Mouse (Mus musculus) hindbrain, embryonic 11.5 days (tissue): Measurements from ENCODE around the gene Cilp2. TPM values are rescaled to one million over a fixed set of nuclear protein-coding genes. Genes with fewer than 3 reads are reported as not detected.
A peak's percentile ranks its signal among the peaks of the same experiment; 100 is the strongest.

Experiments
- ATAC-seq: fragments of 200-750 bp; cut with Nextera tagmentation; 2 replicates; pipeline ENCODE4 v1.8.0; 2017; ENCODE audit warnings: mild to moderate bottlenecking, moderate TSS enrichment, moderate library complexity; ENCODE audit not compliant: low FRiP score
- DNase-seq: peaks from one replicate; pipeline ENCODE4 v3.0.0-alpha.2; 2015; ENCODE audit warnings: low spot score
- H3K27ac ChIP-seq: fragments of 300-500 bp; sonication (generic); 2 replicates; pipeline ENCODE4 v1.5.1; 2014; ENCODE audit warnings: mild to moderate bottlenecking, low read depth, low read length
- H3K27me3 ChIP-seq: fragments of 300-500 bp; sonication (generic); 2 replicates; pipeline ENCODE4 v1.6.1; 2014; ENCODE audit warnings: mild to moderate bottlenecking, low read length, moderate library complexity, mixed read lengths; ENCODE audit not compliant: control insufficient read depth, insufficient read depth
- H3K36me3 ChIP-seq: fragments of 300-500 bp; sonication (generic); 2 replicates; pipeline ENCODE4 v1.6.1; 2014; ENCODE audit warnings: mild to moderate bottlenecking, low read length, moderate library complexity, mixed read lengths; ENCODE audit not compliant: control insufficient read depth, insufficient read depth
- H3K4me1 ChIP-seq: fragments of 300-500 bp; sonication (generic); replicated peaks from 2 replicates; pipeline ENCODE4 v1.6.1; 2014; ENCODE audit warnings: low read length, mixed read lengths; ENCODE audit not compliant: control insufficient read depth, insufficient read depth
- H3K4me2 ChIP-seq: fragments of 300-500 bp; sonication (generic); replicated peaks from 2 replicates; pipeline ENCODE4 v1.6.1; 2014; ENCODE audit warnings: mild to moderate bottlenecking, low read depth, low read length
- H3K4me3 ChIP-seq: fragments of 300-500 bp; sonication (generic); 2 replicates; pipeline ENCODE4 v1.5.1; 2014; ENCODE audit warnings: low read depth, low read length
- H3K9ac ChIP-seq: fragments of 300-500 bp; sonication (generic); 2 replicates; pipeline ENCODE4 v1.6.1; 2014; ENCODE audit warnings: low read depth, low read length
- H3K9me3 ChIP-seq: fragments of 300-500 bp; sonication (generic); 2 replicates; pipeline ENCODE4 v1.6.1; 2016; ENCODE audit warnings: low read length; ENCODE audit not compliant: control insufficient read depth
- whole genome bisulfite sequencing: fragments of 180-500 bp; shearing (Covaris S2); extraction: QIAGEN DNeasy Blood & Tissue Kit; methylation state at CpG from one replicate; pipeline ENCODE4 v1.1.7; 2014; 5-methylcytosine and 5-hydroxymethylcytosine counted together
- polyA plus RNA-seq: library from polyadenylated mRNA; unstranded; fragments of >200 nt; fragmentation: Nextera tagmentation; extraction: Ambion mirVana; gene quantifications from 2 replicates; pipeline ENCODE4 v1.2.1, GENCODE M21; 2014

The Cilp2 gene
- polyA plus RNA-seq, 1 experiment from 2014 or later, result 0.73 TPM

GRCm38 (mm10) chr8:69919876-69920662 is 32.6 kb upstream of the Cilp2 start:
- Histone ChIP-seq H3K4me3 (no peak overlapping the region; the same call in 1 of the 2 replicates), H3K4me1 (no peaks in the 10 kb centered on the region), H3K27ac (peak overlapping the region; percentile 51; the same call in 1 of the 2 replicates), H3K4me2 (no peak overlapping the region), H3K9me3 (no peaks in the 10 kb centered on the region), H3K36me3 (no peaks in the 10 kb centered on the region), H3K27me3 (no peaks in the 10 kb centered on the region), H3K9ac (no peak overlapping the region)
- ATAC-seq (peak; percentile 76), DNase-seq (peak; percentile 80)
- WGBS, result 48% methylated on average over 11 of the region's 11 CpGs

GRCm38 (mm10) chr8:69919010-69919409 is 31.5 kb upstream of the Cilp2 start:
- no peak overlapping the region for H3K4me3 ChIP-seq
- ATAC-seq, result peak; percentile 36
- no peaks in the 10 kb centered on the region for H3K9me3 ChIP-seq
- no peak overlapping the region for H3K27ac ChIP-seq
- DNase-seq, result peak; percentile 85
- no peak overlapping the region for H3K4me2 ChIP-seq
- no peak overlapping the region for H3K9ac ChIP-seq
- H3K27me3 ChIP-seq, result no peaks in the 10 kb centered on the region
- peaks cover 8% of the 10 kb centered on the region; the same call in 1 of the 2 replicates for H3K36me3 ChIP-seq
- H3K4me1 ChIP-seq, result no peaks in the 10 kb centered on the region
- WGBS, result 85% methylated on average over 1 of the region's 1 CpGs

GRCm38 (mm10) chr8:69918506-69918905 is 31.0 kb upstream of the Cilp2 start:
- ATAC-seq (0 out of 2 replicates have a peak, but pooled peaks have one; percentile 1), DNase-seq (no peak)
- H3K27me3 ChIP-seq, result no peaks in the 10 kb centered on the region
- no peak overlapping the region for H3K4me2 ChIP-seq
- H3K4me3 ChIP-seq, result no peak overlapping the region
- no peaks in the 10 kb centered on the region for H3K9me3 ChIP-seq
- H3K9ac ChIP-seq, result no peak overlapping the region
- H3K27ac ChIP-seq, result no peak overlapping the region
- no peaks in the 10 kb centered on the region for H3K4me1 ChIP-seq
- H3K36me3 ChIP-seq, result peaks cover 9% of the 10 kb centered on the region; the same call in 1 of the 2 replicates

GRCm38 (mm10) chr8:69915748-69916147 is 28.3 kb upstream of the Cilp2 start:
- no peaks in the 10 kb centered on the region for H3K9me3 ChIP-seq
- no peak overlapping the region for H3K4me2 ChIP-seq
- no peaks in the 10 kb centered on the region for H3K27me3 ChIP-seq
- DNase-seq (peak; percentile 33), ATAC-seq (no peak)
- H3K36me3 ChIP-seq, result peaks cover 19% of the 10 kb centered on the region; the same call in 1 of the 2 replicates
- no peak overlapping the region for H3K9ac ChIP-seq
- no peaks in the 10 kb centered on the region for H3K4me1 ChIP-seq
- no peak overlapping the region for H3K4me3 ChIP-seq
- 46% methylated on average over 5 of the region's 5 CpGs for WGBS
- no peak overlapping the region for H3K27ac ChIP-seq

GRCm38 (mm10) chr8:69914526-69914925 is 27.0 kb upstream of the Cilp2 start:
- H3K9me3 ChIP-seq, result no peaks in the 10 kb centered on the region
- H3K4me3 ChIP-seq, result no peak overlapping the region
- no peak overlapping the region for H3K27ac ChIP-seq
- 89% methylated on average over 4 of the region's 4 CpGs for WGBS
- no peak overlapping the region for H3K4me2 ChIP-seq
- H3K9ac ChIP-seq, result no peak overlapping the region
- no peaks in the 10 kb centered on the region for H3K27me3 ChIP-seq
- no peak for DNase-seq
- ATAC-seq, result no peak
- peaks cover 19% of the 10 kb centered on the region; the same call in 1 of the 2 replicates for H3K36me3 ChIP-seq
- H3K4me1 ChIP-seq, result no peaks in the 10 kb centered on the region

- Histone ChIP-seq H3K36me3 (peaks cover 23% of the 10 kb centered on the region; the same call in 1 of the 2 replicates), H3K27me3 (no peaks in the 10 kb centered on the region), H3K4me3 (no peak overlapping the region), H3K27ac (no peak overlapping the region), H3K4me1 (no peaks in the 10 kb centered on the region), H3K9me3 (no peaks in the 10 kb centered on the region), H3K9ac (no peak overlapping the region), H3K4me2 (no peak overlapping the region)
- ATAC-seq (no peak), DNase-seq (no peak)
- 91% methylated on average over 12 of the region's 12 CpGs for WGBS
Observed at GRCm38 (mm10) chr8:69912478-69913074, 25.1 kb upstream of the Cilp2 start.

- Histone ChIP-seq H3K9me3 (no peaks in the 10 kb centered on the region), H3K36me3 (peaks cover 23% of the 10 kb centered on the region; the same call in 1 of the 2 replicates), H3K27ac (no peak overlapping the region), H3K4me3 (no peak overlapping the region), H3K27me3 (no peaks in the 10 kb centered on the region), H3K4me2 (no peak overlapping the region), H3K4me1 (no peaks in the 10 kb centered on the region), H3K9ac (no peak overlapping the region)
- no peak for ATAC-seq
- WGBS, result 95% methylated on average over 13 of the region's 13 CpGs
- no peak for DNase-seq
Observed at GRCm38 (mm10) chr8:69911917-69912316, 24.4 kb upstream of the Cilp2 start.

- no peak for DNase-seq
- 86% methylated on average over 2 of the region's 2 CpGs for WGBS
- H3K9me3 ChIP-seq, result no peaks in the 10 kb centered on the region
- 0 out of 2 replicates have a peak, but pooled peaks cover 3% of the 10 kb centered on the region for H3K4me1 ChIP-seq
- H3K36me3 ChIP-seq, result peaks cover 7% of the 10 kb centered on the region; the same call in 1 of the 2 replicates
- no peak overlapping the region for H3K9ac ChIP-seq
- H3K4me2 ChIP-seq, result no peak overlapping the region
- H3K4me3 ChIP-seq, result no peak overlapping the region
- H3K27ac ChIP-seq, result no peak overlapping the region
- no peaks in the 10 kb centered on the region for H3K27me3 ChIP-seq
- ATAC-seq, result no peak
Observed at GRCm38 (mm10) chr8:69907106-69907505, 19.6 kb upstream of the Cilp2 start.
